Mouse (Mus musculus) gastrocnemius, adult 2 months (tissue): ENCODE measurements around the gene Ifnk. TPM values are rescaled to one million over a fixed set of nuclear protein-coding genes. Genes with fewer than 3 reads are reported as not detected.

Experiments
- DNase-seq: peaks from one replicate; pipeline ENCODE4 v3.0.0; 2022
- H3K27ac ChIP-seq: fragments of 200-600 bp; 2 replicates; pipeline ENCODE4 v1.8.1; 2022; ENCODE audit warnings: mild to moderate bottlenecking
- H3K4me3 ChIP-seq: fragments of 200-600 bp; 2 replicates; pipeline ENCODE4 v1.8.1; 2022; ENCODE audit warnings: mild to moderate bottlenecking, moderate library complexity
- CTCF ChIP-seq: fragments of 200-600 bp; IDR thresholded peaks from 2 replicates; pipeline ENCODE4 v1.8.1; 2022; ENCODE audit warnings: antibody characterized with exemption, mild to moderate bottlenecking, moderate library complexity
- intact Hi-C: fragments of 180-260 bp; cut with DNase I; formaldehyde crosslinking; loops from one replicate; pipeline ENCODE4 v1.15.1; 2025
- total RNA-seq, 2 experiments: library from RNA; stranded (reverse); gene quantifications; 2 replicates each; pipeline ENCODE4 v1.2.3; 2021

The Ifnk gene
- total RNA-seq, 2 experiments from 2014 or later: not detected

DNA sequence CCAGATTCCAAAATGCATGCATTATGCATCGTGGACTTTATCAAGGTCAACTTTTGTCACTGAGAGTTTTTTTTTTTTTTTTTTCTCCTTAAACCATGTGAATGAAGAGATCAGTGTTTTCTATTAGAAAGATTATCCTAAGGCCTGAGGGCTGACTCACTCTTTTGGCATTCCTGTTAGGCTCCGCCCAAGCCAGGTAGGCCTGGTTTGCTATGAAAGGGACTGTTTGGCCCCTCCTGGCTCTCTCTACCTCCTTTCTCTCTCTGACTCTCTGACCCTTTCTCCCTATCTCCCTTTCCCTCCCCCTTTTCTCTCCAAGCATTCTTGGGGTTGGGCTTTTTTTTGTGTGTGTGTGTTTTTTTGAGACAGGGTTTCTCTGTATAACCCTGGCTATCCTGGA is 23.7 kb downstream of the Ifnk start:
- no peak for DNase-seq
- TF ChIP-seq CTCF: no peak

DNA sequence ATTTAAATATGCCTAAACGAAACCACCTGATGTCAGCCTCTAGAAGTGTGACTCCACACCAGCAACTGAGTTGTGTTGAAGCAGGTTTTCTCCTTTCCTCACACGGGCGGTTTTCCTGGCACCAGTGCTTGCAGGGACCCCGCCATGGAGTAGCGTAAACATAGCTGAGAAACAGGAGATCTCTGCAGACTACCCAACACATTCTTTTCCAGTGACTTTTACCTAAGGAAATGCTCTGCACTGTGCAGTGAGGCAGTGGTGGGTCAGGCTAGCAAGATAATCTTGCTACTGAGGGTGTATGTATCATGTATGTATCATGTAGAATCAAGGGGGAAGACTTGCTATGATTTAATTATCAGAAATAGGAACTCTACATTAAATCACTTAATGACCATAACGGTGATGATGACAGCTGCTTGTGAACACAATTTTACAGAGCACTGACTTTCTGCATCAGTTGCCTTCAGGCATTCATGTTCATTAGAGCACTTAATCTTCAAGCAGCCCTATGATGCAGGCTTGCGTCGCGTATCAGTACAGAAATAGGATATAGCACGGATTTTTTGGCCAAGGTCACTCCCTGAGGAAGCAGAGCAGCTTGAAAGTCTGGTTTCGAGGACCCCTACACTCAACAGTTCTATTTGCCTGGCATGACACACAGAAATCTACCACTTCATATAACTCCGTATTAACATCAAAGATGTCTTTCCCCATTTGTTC is 26.2 kb downstream of the Ifnk start:
- H3K4me3 ChIP-seq: no peak overlapping the region
- intact Hi-C loops: no loop called here
- no peak for TF ChIP-seq CTCF

More for the DNA sequence above, 23.7 kb downstream of the Ifnk start:
- Histone ChIP-seq H3K4me3 (no peak overlapping the region), H3K27ac (no peak overlapping the region)
- intact Hi-C loops: no loop called here

DNA sequence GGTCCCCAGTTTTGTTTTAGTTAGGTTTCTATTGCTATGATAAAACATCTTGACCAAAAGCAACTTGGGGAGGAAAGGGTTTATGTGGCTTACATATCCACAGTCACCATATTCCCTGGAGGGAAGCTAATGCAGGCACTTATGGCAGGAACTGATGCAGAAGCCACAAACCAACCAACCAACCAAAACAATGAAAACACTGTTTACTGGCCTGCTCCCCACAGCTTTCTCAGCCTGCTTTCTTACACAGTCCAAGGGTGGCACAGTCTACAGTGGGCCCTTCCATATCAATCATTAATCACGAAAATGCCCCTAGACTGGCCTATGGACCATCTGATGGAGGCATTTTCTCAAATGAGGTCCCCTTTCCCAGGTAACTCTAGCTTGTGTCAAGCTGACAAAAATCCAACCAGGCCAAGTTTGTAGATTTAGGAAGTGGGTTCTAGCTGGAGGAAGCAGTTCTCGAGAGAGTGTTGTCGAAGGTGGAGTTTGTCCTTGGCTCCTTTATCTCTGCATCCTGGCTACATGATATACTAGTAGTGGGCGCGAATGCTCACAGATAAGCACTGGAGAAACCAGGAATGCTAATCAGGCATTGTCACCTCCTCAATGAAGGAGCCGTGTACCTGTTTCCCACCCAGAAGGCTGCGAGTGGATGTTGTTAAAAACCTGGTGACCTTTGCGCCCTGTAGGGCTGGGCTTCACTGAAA is 35.9 kb downstream of the Ifnk start:
- no peak overlapping the region for H3K27ac ChIP-seq
- intact Hi-C loops: no loop called here
- no peak for TF ChIP-seq CTCF
- H3K4me3 ChIP-seq: no peak overlapping the region
- DNase-seq: no peak

More for the DNA sequence above, 26.2 kb downstream of the Ifnk start:
- DNase-seq: no peak
- peak overlapping the region; percentile 5; the same call in 1 of the 2 replicates for H3K27ac ChIP-seq

DNA sequence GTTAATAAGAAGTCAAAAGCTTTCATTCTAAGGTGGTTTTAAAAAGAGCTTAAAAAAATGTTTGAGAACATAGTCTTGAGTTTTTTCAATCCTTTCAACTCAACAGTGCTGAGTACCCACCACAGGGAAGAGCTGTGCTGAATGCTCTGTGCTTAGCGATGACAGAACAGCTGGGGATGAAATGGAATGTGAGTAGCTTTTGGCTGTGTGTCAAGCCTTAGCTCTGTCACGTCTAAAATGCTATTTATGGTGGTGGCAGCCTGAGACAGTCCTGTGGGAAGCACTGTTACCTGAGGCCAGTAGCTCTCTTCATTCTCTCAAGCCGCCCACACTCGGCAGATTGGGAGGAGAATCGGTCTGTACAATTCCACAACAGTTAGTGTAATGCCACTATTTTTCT is 37.9 kb downstream of the Ifnk start:
- no peak for DNase-seq
- intact Hi-C loops: no loop called here
- H3K4me3 ChIP-seq: no peak overlapping the region
- no peak for TF ChIP-seq CTCF
- no peak overlapping the region for H3K27ac ChIP-seq

DNA sequence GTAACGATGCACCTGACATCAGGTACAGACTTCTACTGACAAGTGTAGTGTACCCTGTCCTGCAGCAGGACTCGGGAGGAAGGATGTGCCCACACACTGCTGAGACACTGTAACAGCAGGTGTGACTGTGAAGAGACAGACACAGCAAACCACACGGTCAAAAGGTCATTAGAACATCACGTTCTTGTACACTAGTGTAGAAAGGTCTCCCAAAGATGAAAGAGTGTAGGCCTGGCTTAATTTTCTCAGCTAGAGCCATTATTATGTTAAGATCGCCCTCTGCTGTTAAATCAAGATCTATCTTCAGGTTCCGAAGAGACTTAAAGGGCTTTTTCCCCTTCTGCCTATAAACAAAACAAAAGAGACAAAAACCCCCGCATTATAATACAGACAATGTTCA is 40.9 kb downstream of the Ifnk start:
- intact Hi-C loops: loop anchor here (2.0 kb wide), 1 partner anchor 234 kb away; no protein-coding TSS in a partner anchor
- DNase-seq: no peak
- peak; percentile 36; the same call in 1 of the 2 replicates for TF ChIP-seq CTCF

DNA sequence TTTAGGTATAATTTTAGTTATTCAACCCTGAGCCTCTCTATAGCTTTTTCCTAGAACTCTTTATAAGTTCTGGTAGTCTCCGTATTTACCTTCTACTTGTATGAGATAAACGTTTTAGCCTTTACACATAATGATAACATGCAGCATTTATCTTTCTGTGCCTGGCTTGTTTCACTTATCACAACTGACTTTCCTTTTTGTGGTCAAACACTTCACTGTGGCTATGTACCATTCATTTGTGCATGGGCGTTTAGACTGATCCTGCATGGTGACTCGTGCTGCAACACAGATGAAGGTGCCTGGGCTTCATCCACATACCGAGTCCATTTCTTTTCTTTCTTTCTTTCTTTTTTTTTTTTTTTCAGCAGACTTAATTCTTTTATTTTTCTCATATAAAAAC is 49.8 kb downstream of the Ifnk start:
- Histone ChIP-seq H3K4me3 (no peak overlapping the region), H3K27ac (no peak overlapping the region)
- DNase-seq: no peak
- no peak for TF ChIP-seq CTCF
- intact Hi-C loops: no loop called here

More for the DNA sequence above, 40.9 kb downstream of the Ifnk start:
- H3K27ac ChIP-seq: no peak overlapping the region
- H3K4me3 ChIP-seq: no peak overlapping the region

Other genes with a start within 250 kb of the Ifnk start
- under 1 TPM; 0.28 to 0.86 TPM for gene Mob3b, start 5.4 kb downstream of the Ifnk start, total RNA-seq
- 10 to 100 TPM; 12.5 to 12.9 TPM for gene C9orf72, start 74.1 kb downstream of the Ifnk start, total RNA-seq